Mouse (Mus musculus) retina, adult 2 months (tissue): Measurements from ENCODE around the gene Tln1.
"Not testable (repeated sequence)": the region's sequence is repeated elsewhere in the genome, so short reads cannot be mapped to it uniquely, and the experiment has no call there.

Experiments
- DNase-seq: peaks from one replicate; pipeline ENCODE4 v3.0.0-alpha.2; 2012; ENCODE audit warnings: low read depth, low spot score

Gene Tln1

DNA sequence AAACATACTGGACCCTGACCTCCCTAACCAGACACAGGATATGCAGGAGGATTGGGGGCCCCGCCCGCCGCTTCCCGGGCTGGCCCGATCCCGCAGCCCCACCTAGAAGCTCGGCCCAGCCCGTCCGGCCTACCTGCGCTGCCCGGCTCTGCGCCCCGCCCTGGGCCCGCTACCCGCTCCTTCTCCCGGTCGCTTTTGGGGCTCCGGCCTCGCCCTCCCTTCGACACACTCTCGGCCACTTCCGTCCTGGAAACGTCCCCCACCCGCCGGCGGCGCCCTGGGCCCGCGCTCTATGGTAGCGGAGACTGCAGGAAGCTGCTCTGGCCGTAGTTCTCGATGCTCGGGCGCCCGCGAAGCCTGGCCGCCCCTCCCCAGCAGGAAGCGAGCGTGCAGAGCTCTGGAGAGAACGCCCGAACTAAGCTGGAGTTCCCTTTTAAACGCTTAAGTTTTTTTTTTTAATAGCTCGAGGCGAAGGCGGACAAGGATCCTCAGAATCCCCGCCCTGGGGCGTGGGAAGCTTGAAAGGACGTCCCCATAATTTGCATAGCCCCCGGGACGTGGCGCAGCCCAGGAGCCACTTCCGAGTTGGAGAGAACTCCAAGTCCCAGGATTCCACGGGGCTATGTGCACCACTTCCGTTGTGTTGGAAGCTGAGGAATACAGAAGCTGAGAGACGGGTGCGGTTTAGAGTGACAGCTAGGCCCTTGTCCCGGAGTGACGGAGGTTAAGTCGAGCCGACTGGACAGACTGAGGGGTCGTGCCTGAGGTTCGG lies at the start of gene Tln1, which contains the start of gene Creb3:
Gene Tln1 (minus strand): TSS at position 695 of the 772 bp plus-strand sequence.
Gene Creb3 (plus strand): TSS at position 336 of the 772 bp plus-strand sequence.
- peak; percentile 88 for DNase-seq

DNA sequence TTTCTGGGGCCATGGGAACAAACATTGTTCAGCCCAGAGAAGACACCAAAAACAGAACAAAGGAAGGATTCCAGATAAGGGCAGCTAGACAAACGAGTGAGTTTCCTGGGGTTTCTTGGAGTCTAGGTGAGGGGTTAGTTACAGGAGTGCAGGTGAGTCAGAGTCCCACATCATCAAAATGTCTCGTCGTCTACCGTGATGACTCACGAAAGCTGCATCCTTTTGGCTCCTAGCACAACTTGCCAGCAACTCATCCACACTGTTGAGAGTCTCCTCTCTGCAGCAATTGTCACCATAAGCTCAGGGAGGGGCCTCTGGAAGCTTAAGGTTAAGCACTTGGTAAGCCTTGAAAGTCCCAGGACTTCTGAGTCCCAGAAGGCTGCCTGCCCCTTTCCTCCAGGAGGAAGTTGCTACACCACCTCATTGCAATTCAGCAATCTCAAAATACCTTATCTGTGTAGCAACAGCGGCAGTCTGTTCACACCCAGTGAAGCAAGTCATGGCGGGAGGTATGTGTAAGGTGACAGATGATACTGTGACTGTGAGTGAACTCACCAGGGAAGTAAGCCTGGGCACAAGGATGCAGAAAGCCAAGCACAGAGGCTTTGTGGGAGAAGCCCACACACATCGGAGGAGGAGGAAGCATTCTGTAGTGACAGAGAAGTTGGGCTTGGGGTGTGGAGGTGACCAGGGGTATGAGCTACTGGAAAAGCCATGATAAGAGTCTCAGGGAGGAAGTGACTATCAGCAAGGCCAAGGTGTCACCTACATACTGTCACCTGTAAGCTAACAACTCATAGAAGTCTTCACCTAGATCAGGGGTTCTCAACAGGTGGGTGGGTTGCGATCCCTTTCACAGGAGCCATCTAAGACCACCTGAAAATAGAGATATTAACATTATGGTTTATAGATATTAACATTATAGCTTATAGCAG lies 42.5 kb upstream of the Tln1 start:
- DNase-seq = peak; percentile 20

DNA sequence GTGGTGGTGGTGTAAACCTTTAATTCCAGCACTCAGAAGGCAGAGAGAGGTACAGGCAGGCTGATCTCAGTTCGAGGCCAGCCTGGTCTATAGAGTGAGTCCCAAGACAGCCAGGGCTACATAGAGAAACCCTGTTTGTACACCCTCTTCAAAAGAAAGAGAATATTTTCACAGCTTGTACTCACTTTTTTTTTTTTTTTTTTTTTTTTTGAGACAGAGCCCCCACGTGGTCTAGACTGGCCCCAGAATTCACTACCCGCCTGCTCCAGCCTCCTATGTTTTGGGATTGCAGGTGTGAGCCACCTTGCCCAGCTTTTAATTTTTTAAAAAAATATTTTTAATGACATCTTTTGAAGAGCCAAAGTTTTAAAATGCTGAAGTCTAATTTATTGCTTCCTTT lies 41.6 kb upstream of the Tln1 start:
- DNase-seq = no peak

DNA sequence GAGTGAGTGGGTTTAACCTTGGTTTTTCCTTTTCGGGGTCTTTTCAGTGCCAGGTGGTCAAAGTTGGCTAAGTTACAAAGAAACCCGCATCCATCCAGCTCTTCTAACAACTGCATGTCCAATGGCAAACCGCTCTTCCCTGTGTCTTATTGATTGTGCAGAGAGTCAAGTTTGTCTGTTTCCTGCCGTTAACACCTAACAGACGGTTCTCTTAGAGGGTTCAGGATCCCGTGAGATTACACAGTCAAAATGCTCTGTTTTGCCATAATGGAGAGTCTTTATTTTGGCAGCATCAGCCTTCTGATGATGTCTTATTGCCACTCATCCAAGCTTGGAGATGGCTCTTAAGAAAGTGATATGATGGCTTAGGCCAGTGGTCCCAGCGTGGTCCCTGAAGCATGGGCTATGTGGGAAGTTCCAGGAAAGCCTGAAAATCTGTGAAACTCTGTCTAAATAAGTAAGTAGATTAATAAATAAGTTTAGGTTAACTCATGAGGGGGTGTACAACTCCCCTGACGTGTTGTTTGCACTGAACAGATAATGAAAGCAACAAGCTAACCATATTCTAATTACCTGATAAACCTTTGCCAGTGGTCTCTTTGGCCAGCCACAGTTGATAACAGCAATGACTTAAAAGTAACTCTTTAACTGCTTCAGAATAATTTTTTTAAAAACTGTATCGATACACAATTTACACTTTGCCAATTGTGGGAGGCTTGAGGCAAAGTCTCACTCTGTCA lies 37.9 kb upstream of the Tln1 start:
- no peak for DNase-seq

DNA sequence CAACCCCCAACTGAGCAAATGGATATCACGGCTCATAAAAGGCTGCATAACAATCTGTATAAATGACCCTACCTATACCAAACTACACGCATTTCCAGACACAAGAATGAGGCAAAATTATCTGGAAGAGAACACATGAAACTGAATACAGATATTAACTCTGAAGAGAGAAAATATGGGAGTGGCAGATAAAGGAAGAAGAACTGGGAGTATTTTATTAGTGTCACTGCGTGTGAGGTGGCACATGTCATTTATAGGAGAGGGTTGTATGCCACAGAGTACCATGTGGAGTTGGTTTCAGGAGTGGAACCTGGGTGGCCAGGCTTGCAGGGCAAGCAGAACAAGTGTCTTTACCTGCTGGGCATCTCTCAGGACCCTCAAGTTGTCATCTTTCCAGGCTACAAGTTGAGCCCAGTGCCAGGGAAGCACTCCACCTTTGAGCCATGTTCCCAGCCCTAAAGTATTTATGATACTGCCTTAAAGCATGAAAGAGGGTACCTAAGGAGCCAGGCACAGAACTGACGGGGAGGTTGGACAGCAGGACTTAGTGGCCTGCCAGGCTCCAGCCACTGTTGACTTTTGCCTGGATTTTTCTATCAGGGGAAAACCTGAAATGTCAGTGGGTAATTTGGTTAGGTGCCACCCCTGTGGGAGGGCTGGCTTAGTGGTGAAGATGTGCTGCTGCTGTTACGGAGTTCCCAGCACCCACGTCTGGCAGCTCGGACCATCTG lies 36.3 kb upstream of the Tln1 start:
- no peak for DNase-seq

DNA sequence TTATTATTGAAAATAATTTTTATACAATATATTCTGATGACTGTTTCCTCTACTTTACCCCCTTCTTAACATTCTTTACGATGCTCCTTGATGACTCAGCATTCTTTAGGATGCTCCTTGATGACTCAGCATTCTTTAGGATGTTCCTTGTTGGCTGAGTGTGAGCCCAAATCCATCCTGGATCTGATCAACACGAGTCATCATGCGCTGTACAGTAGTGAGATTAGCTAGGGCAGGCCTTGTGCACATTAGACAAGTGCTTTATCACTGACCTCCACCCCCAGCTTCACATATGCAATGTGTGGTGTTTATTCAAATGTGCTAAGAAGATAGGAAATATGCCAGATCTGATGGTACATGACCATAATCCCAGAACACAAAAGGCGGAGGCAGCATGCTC lies 35.7 kb upstream of the Tln1 start:
- DNase-seq = no peak

DNA sequence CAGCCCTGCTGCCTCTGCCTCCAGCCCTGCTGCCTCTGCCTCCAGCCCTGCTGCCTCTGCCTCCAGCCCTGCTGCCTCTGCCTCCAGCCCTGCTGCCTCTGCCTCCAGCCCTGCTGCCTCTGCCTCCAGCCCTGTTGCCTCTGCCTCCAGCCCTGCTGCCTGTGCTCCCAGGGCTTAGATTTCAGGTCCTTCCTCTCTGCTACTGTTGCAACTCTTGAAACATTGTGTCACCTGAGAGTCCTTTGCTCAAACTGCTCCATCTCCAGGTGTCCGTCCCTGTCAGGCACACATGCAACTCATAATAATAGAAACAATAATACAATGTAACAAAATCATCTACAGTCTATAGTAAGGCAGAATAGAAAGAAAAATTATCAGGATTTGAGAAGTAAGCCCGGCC lies 34.1 kb upstream of the Tln1 start:
- DNase-seq = not testable (repeated sequence)

DNA sequence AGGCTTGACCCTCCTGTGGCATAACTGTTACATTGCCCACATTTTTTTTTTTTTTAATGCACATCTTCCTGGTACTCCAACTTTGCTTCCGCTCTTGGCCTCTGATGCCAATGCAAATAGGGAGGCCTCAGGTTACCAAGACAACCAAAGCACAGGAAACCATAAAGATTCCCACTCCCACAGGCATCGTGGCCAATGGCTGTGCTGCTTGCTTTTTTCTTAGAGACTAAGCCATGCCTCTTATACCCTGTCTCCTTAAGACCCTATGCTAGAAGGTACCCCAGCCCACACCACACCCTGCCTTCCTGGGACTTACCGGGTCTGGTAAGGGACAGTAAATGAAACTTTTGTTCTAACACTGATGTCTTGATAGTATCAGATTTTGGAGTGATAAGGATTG lies 31.0 kb upstream of the Tln1 start:
- DNase-seq = no peak

DNA sequence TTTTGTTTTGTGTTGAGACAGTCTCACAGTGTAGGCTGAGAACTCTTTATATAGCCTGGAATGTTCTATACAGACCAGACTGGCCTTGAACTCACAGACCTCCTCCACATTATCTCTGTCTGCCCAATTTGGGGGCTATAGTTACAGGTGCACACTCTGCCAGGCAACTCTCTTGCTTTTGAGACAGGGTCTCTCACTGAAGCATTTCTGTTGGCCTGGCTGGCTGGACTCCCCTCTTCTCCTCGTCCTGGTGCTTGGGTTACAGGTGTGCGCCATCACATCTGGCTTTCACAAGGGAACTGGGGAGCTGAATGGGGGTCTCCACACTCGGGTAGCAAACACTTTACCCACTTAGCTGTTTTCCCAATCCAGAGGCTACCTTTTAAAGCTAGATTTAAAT lies 29.5 kb upstream of the Tln1 start:
- DNase-seq = no peak

DNA sequence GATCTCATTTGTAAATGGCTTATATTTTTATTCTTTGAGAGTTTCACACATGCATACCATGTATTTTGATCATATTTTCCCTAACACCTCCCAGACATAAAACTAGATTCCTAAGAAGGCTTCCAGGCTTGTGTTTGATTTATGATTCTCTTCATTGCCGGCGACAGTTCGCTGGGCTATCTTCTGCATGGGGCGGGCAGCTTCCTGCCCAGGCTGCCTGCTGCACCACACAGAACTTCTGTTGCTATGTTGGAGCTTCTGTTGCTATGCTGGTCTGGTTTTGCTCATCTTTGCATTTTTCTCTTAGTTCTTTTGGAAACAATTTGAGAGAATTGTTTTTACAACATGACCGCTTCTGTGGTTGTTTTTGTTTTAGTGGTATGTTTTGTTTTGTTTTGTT lies 29.1 kb upstream of the Tln1 start:
- no peak for DNase-seq

DNA sequence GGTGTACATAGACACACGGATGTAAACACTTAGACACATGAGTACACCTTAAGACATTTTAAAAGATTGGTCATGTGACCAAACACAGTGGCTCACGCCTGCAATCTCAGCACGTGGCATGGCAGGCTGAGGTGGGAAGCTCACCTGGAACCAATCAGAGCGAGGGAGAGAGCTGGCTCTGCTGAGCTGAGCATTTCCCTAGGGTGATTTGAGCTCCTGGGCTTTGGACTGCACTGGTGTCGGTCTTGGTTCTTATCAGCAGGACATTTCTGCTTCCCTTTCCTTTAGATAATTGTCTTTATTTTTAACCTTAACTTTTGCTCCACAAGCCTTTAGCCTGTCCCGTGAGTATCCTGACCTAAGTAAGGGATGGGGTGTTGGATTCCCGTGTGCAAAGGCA lies 25.2 kb upstream of the Tln1 start:
- no peak for DNase-seq

DNA sequence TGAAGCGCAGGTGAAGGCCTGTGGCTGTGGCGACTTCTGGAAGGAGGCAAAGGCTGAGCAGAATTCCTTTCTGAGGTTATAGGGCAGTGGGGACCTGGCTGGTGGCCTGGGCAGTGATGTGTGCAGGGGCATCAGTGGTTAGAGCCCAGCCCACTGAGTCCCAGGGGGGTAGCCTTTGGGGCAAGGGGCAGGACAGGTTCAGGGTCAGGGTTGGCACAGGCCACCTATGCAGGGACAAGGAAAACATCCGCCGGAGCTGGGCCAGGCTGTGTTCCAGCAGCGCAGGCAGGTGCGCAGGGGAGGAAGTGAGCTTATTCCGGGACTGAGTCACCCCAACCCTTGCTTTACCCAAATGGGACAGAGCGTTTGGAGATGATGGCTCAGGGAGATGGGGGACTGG lies 23.9 kb upstream of the Tln1 start:
- DNase-seq = no peak

DNA sequence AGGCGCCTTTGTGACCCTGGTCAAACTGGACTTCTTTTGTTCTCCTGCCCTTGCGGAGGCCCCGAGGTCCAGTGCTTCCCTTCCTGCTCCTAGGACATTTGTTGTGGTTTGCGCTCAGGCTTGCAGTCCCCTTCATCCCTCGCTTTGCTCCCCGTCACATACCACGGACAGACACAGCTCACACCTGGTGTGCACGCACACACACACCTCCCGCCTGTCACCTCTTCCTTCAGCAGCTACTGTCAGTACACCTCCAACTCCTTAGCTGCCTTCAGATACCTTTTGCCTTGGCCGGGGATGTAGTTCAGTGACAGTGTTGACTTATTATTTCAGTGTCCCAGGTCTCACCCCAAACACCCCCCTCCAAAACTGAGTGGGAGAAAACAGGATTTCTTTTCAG lies 23.2 kb upstream of the Tln1 start:
- no peak for DNase-seq

DNA sequence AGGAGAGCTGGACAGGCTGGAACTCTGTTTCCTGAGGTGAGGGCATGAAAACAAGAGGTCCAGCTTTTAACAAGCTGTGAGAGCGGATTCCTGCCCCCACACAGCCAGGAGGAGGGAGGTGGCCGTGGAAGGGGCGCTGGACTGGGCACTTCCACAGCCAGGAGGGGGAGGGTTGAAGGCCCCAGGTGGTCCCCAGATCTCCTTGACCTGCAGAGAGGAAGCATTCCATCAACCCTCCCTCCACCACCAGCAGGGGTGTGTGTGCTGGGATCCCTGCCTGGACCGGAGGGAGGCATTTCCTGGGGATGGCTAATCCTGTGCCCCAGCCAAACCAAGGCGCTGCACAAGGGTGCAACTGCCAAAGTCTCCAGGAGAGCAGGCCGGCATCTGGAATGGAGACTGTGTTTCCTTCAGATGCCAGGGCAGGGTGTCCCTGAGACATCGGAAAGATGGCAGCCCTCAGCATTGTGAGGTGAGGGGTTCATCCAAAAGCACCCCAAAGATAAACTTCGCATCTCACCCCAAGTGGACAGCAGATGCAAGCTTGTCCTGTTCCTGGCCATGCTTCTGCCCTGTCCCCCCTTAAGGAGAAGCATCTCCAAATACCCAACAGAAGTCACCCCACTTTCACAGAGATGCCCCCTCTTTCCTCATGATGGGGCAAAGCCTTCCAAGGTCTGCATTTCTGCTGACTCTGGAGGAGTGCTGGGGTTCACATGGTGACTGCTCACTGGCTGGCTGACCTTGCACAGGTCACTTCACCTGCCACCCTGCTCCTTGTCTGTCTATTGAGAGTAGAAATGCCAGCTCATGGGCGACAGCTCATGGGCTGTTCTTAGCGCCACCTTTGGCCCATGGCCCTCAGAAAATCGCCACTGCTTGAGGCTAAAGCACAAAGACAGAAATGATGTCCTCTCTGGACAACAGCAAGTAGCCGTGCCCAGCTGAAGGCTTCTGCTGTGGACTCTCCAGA lies 22.2 kb upstream of the Tln1 start, which contains the start of gene Msmp:
Gene Msmp (minus strand): TSS at position 51 of the 973 bp plus-strand sequence.
- no peak for DNase-seq

DNA sequence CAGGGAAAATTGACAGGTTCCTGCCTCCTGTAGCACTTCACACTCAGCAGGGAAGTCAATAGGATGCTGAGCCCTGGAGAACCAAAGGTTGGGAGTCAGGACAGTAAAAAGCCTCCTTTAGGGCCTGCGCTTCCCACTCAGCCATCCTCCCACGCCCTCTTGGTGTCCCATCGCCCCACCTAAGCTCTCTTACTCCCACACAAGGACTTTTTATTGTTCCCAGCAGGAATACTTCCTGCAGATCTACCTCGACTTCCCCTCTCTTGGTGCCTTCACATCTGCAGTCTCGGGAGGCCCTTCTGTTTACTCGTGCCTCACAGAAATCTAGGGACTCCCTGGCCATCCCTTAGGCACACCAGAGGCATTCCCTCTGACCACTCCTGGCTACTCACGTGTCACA lies 20.9 kb upstream of the Tln1 start:
- no peak for DNase-seq

DNA sequence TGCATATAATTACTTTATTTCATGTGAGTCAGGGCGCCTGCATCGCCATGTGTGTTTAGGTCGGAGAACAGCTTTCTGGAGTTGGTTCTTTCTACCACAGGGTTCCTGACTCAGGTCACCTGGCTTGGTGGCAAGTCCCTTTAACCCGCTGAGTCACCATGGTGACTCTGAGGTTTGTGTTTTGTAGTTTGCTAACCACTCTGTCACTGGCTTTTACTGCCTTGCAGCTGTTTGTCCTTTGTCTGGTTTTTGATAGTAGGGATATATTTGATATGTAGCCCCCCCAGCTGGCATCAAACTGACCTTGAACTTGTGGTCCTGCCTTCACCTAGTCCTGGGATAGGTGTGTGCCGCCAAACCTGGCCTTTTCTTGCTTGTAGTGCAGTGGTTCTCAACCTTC lies 19.8 kb upstream of the Tln1 start:
- no peak for DNase-seq

DNA sequence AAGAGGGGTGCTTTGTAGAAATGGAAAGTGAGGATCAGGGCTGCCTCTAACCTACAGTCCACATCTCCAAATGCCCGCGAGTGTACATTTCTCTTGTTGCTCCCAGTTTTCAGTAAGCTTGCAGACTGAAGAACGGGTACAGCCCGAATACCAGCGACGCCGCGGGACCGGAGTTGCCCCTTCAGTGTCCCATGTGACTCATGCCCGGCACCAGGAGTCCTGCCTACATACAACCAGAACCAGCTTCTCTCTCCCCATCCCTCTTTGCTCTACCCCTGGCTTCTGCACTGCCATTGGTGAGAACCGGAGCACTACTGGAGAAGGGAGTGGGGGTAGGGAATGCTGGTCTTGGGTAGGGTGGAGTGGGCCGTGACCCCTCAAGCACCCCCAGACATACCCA lies 18.9 kb upstream of the Tln1 start:
- DNase-seq = no peak

DNA sequence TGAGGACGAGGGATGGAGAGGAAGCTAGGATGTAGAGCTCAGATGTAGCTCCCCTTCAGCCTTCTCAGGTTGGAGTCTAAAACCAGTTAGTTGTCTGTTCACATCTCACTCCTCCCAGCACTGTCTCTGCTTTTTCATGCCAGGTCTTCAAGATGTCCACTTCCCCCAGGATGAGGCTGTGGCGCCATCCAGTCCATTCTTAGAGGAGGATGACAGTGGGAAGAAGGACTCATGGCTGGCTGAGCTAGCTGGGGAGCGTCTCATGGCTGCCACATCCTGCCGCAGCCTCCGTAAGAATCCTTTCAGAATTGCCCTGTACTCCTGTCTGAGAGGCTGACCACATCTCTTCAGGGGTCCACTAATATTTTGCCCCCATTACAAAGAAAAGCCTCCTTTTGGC lies 18.2 kb upstream of the Tln1 start:
- no peak for DNase-seq

DNA sequence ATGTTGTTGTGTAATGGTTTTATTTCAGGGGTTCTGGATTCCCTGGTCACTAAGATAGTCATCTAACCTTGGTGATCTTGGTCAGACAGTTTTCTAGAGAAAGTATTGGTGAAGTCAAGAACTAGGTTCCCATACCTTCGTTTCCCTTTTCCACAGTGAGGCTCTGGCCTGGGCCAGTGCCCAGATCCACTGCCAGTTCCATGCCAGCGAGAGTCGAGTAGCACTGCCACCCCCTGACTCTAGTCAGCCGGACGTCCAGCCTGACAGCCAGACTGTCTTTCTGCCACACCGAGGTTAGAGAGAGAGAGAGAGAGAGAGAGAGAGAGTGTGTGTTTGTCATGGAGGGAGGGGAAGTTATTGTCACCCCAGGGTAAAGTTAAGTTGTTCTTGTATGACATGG lies 17.2 kb upstream of the Tln1 start:
- no peak for DNase-seq

DNA sequence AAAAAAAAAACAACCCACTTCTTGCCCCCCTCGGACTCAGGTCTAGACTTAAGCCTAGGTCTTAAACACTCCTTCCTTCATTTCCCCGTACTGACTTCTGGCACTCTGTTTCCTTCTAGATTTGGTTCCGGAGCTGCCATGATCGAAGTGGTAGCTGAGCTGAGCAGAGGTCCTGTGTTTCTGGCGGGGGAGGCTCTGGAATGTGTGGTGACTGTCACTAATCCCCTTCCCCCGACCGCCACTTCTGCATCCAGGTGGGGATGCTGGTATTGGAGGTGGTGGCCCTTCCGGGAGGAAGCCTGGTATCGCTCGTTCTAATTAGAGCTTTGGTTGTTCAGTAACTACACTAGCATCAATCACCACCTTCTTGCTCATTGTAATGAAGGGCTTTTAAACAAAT lies 16.8 kb upstream of the Tln1 start:
- no peak for DNase-seq
